Mouse (Mus musculus): ENCODE data around the gene Mfap4.
A peak's percentile ranks its signal among the peaks of the same experiment; 100 is the strongest.

The Mfap4 gene

DNA sequence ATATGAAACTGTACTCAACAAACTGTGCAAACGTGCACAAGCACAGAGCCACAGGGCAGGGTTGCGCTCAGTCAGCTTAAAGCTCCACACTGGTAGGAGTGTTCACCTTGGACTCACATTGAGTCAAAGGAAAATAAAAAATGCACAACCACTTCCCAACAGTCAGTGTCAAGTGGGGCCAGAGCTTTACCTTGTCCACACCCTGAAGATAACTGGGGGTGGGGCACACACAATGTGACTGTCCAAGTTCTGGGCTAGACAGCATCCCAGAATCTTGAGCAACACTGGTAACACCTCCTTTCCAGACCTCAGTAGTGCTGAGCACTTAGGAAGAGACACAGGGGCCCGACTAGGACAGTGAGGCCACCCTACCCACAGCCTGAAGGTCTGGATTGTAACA, 33.6 kb downstream of the Mfap4 start:
- DNase-seq (ENCODE audit: low read depth, low spot score): no peak

- no peak for DNase-seq (ENCODE audit: low read depth, low spot score)
These were observed 34.4 kb downstream of the Mfap4 start for GRCm38 (mm10) chr11:61519484-61520107.

DNA sequence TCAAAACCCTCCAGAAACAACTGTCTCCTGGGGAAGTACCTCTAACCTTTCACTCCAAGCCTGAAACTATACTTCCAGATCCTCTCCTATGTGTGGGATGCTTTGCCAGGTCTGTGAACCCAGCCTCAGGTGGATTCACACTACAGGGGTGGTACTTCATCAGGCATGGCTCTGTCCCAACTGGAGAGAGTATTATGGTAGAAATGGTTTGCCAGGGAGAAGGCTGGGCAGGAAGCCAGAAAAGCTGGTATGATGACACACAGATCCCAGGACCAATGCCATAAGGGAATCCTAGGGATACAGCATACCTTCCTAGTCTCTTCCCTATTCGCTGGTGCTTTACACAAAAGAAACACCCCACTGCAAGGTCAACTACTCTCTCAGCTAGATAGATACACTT, 41.6 kb downstream of the Mfap4 start:
- no peak for DNase-seq (ENCODE audit: low read depth, low spot score)

- peak; percentile 58 for DNase-seq (ENCODE audit: low read depth, low spot score)
These were observed 44.1 kb downstream of the Mfap4 start for GRCm38 (mm10) chr11:61529268-61529713.

- no peak for DNase-seq (ENCODE audit: low read depth, low spot score)
These were observed 47.6 kb downstream of the Mfap4 start for GRCm38 (mm10) chr11:61532820-61533219.

GRCm38 (mm10) chr11:61533571-61533970, 48.3 kb downstream of the Mfap4 start:
- no peak for DNase-seq (ENCODE audit: low read depth, low spot score)

- DNase-seq (ENCODE audit: low read depth, low spot score): no peak
These were observed 50.3 kb downstream of the Mfap4 start for GRCm38 (mm10) chr11:61535530-61535929.

DNA sequence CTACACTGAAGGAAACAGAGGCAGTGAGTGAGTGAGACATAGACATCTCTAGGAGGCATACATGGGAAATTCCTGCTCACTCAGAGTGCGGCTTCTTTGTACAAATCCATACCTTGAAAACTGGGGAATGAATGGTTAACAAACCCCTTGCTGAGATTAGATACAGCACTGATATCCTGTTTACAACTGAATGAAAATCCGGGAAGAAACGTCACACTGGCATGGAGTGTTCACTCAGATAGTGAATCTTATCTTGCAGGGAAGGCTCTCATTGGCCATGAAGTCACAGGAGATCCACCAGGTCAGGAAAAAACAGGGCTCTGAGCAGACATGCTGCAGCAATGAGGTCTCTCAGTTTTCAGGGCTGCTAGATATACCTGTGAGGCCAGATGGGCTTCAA, 51.7 kb downstream of the Mfap4 start:
- no peak for DNase-seq (ENCODE audit: low read depth, low spot score)

- DNase-seq (ENCODE audit: low read depth, low spot score): no peak
These were observed 52.1 kb downstream of the Mfap4 start for GRCm38 (mm10) chr11:61537362-61537761.
